Mouse (Mus musculus) C2C12 (cell line): ENCODE measurements around the gene Cit. TPM values are rescaled to one million over a fixed set of nuclear protein-coding genes. Genes with fewer than 3 reads are reported as not detected.
A peak's percentile ranks its signal among the peaks of the same experiment; 100 is the strongest.

Experiments
- H3K27me3 ChIP-seq: one replicate; pipeline ENCODE4 v1.6.1; 2011; ENCODE audit not compliant: control insufficient read depth, insufficient read depth, insufficient read length
- H3K36me3 ChIP-seq: one replicate; pipeline ENCODE4 v1.6.1; 2011; ENCODE audit not compliant: control insufficient read depth, insufficient read depth
- H3K4me3 ChIP-seq: one replicate; pipeline ENCODE4 v1.5.1; 2011; ENCODE audit warnings: mild to moderate bottlenecking, control low read depth; ENCODE audit not compliant: poor library complexity, insufficient read depth, severe bottlenecking
- H3K79me2 ChIP-seq: one replicate; pipeline ENCODE4 v1.6.1; 2011; ENCODE audit not compliant: control insufficient read depth, insufficient read depth
- H3K79me3 ChIP-seq: one replicate; pipeline ENCODE4 v1.6.1; 2011; ENCODE audit warnings: low read depth, control low read depth
- H3ac ChIP-seq: one replicate; pipeline ENCODE3; 2011; ENCODE audit warnings: low read depth; ENCODE audit not compliant: control insufficient read depth, insufficient read length
- CEBPB ChIP-seq: IDR thresholded peaks from one replicate; pipeline ENCODE4 v1.6.1; 2011; ENCODE audit warnings: low read depth, mild to moderate bottlenecking, control low read depth, moderate library complexity
- CTCF ChIP-seq: IDR thresholded peaks from one replicate; pipeline ENCODE4 v1.5.1; 2011; ENCODE audit not compliant: control insufficient read depth, insufficient read depth, insufficient read length
- FOSL1 ChIP-seq: IDR thresholded peaks from one replicate; pipeline ENCODE4 v1.8.0; 2011; ENCODE audit warnings: mild to moderate bottlenecking, low read length; ENCODE audit not compliant: poor library complexity, insufficient read depth, severe bottlenecking
- MAX ChIP-seq: IDR thresholded peaks from one replicate; pipeline ENCODE4 v1.6.1; 2011; ENCODE audit warnings: mild to moderate bottlenecking, control low read depth
- MYOD1 ChIP-seq: IDR thresholded peaks from one replicate; pipeline ENCODE4 v1.6.1; 2011; ENCODE audit warnings: low read depth; ENCODE audit not compliant: control insufficient read depth, insufficient read length
- MYOG ChIP-seq: IDR thresholded peaks from one replicate; pipeline ENCODE4 v1.6.1; 2011; ENCODE audit not compliant: control insufficient read depth, insufficient read length; ENCODE audit errors: extremely low read depth
- USF1 ChIP-seq: IDR thresholded peaks from one replicate; pipeline ENCODE4 v1.6.1; 2011; ENCODE audit warnings: low read depth, mild to moderate bottlenecking, control low read depth, moderate library complexity
- polyA plus RNA-seq: library from polyadenylated mRNA; unstranded; fragments of >200 nt; fragmentation: generic; extraction: Trizol; gene quantifications from one replicate; pipeline ENCODE4 v1.2.1, GENCODE M21; 2012; ENCODE audit warnings: missing spikeins

The Cit gene
- polyA plus RNA-seq, 1 experiment, result 19.9 TPM

DNA sequence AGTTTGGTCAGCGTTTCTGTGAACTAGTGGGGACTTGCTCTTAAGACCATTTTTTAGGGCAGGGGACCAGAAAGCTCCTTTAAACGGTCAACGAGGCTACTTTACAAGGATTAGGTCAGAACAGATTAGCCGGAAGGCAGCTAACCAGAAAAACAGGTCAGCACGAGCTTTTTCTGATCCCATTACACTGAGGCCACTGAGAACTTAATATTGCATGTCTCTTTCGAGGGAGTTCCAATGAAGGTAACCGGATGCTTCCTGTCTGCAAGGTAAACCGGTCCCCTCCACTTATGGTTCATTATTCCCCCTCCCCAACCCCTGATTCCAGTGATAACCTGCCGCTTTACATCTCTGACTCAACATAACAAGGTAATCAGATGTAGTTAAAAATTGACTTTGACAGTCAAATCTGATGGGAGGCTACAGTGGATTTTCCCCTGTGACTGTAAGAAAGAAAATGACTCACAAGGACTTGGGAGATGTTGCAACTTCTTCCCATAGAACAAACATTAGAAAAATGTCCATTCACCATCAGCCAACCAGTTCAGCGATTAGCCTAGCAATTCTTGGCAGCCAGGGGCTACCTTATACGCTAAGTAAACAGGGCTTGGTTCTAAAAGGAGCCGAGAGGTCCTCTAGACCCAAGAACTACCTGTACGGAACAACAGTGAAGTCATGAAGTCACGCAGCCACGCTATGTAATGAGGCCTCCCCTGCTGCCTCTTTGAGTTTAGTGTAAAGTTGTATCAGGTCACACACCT lies 164.2 kb downstream of the Cit start:
- peak; percentile 96 for TF ChIP-seq CEBPB
- TF ChIP-seq MAX, result no peak
- peaks cover 20% of the 10 kb centered on the region for H3K36me3 ChIP-seq

DNA sequence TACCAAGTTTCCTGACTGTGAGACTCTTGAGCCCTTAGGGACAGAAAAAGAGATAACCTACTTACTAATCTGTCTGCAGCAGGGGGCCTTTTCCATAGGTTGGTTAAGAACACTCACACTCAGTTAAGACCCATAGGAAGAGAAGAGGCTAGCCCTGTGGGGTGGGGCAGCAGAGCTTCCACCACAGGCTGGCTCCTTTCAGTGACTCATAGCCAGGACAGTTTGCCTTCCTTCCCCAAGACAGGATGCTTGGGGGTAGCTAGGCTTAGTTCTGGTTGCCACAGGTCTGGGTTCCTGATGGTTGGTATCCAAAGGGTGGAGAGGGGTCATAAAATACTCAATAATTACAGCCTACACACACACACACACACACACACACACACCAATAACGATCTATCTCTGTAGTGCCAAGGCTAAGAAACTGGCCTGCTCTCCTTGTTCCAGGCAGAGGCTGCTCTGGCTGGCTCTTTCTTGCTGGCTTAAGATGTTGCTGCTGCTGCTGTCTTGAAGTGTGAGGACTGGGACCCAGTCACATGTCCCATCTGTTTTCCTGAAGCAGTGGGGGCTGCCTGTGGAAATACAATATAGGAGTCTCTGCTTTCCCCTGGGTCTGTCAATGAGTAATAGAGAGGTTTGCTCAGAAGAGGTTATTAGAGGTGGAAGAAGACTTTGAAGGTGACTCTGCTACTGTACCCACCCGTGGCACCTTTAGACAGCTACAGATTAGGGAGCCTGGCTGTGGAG lies 165.0 kb downstream of the Cit start:
- H3K36me3 ChIP-seq, result peaks cover 28% of the 10 kb centered on the region
- no peaks in the 10 kb centered on the region for H3K79me2 ChIP-seq
- H3K27me3 ChIP-seq, result no peaks in the 10 kb centered on the region
- TF ChIP-seq USF1, result no peak
- no peak overlapping the region for H3K4me3 ChIP-seq
- H3K79me3 ChIP-seq, result no peaks in the 10 kb centered on the region
- no peak overlapping the region for H3ac ChIP-seq

More for the DNA sequence above, 164.2 kb downstream of the Cit start:
- Histone ChIP-seq H3K4me3 (no peak overlapping the region), H3K27me3 (no peaks in the 10 kb centered on the region), H3K79me2 (no peaks in the 10 kb centered on the region), H3K79me3 (no peaks in the 10 kb centered on the region), H3ac (no peak overlapping the region)

DNA sequence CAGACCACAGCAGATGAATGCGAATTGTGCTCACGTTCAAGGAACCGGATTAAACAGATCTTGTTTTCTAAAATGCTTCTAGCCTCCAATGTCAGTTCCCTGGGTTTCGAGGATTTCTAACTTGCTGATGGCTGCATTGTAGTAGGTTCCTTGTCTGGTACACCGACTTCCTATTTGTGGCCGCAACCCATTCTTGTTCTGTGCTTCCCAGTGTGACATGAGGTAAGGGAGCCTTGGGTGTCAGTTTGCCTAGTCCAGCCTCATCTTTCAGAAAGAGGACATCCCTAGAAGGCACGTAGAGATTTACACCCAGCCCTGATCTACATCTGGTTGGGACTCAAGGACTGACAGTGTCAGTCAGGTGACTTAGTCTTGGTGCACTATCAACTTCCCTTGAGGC lies 166.6 kb downstream of the Cit start:
- H3K79me3 ChIP-seq, result no peaks in the 10 kb centered on the region
- H3K27me3 ChIP-seq, result no peaks in the 10 kb centered on the region
- no peak overlapping the region for H3K4me3 ChIP-seq
- no peaks in the 10 kb centered on the region for H3K79me2 ChIP-seq
- no peak overlapping the region for H3ac ChIP-seq
- peaks cover 43% of the 10 kb centered on the region for H3K36me3 ChIP-seq
- no peak for TF ChIP-seq MYOD1
- no peak for TF ChIP-seq CEBPB
- TF ChIP-seq USF1, result no peak
- TF ChIP-seq CTCF, result no peak
- no peak for TF ChIP-seq MAX
- no peak for TF ChIP-seq FOSL1
- no peak for TF ChIP-seq MYOG

DNA sequence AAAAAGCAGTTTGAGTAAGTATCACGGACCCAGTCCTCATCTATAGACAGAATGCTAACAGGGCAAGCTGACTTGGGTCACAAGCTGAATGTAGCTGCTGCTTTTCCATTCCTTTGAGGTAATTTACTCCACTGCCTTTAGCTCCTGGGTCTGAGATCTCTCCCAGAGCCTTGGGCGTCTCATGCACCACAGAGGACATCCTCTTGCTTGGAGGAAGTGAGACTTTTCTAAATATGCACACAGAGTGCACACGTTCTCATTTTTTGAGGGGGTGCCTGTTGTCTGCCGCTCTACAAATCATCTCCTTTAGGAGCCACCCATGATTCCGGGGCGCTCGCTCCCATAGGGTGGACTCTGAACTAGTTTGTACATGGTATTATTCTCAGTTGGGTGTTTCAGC lies 167.4 kb downstream of the Cit start:
- no peak overlapping the region for H3ac ChIP-seq
- no peak overlapping the region for H3K4me3 ChIP-seq
- no peak for TF ChIP-seq FOSL1
- TF ChIP-seq MYOD1, result no peak
- TF ChIP-seq MYOG, result no peak
- TF ChIP-seq CTCF, result no peak
- TF ChIP-seq USF1, result no peak
- TF ChIP-seq CEBPB, result no peak
- TF ChIP-seq MAX, result no peak
- H3K36me3 ChIP-seq, result peaks cover 50% of the 10 kb centered on the region
- no peaks in the 10 kb centered on the region for H3K27me3 ChIP-seq
- H3K79me3 ChIP-seq, result no peaks in the 10 kb centered on the region
- H3K79me2 ChIP-seq, result no peaks in the 10 kb centered on the region

DNA sequence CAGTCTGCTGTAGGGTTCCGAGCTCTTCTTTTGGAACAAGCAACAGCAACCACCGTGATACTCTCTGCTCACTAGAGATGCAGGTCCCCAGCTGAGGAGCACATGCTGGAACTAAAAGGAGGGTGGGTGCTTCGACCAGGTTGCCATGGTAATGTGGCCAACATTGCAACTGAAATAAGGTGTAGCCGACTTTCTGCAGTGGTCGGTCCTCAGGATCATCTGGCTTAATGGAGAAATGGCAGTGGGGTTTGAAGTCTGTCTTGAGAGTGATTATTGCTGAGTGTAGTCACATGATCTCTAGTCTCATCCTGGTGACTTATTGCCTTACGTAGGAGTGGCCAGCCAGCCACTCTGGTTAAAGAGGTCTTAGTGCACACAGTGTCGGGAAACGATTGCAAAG lies 168.7 kb downstream of the Cit start:
- H3ac ChIP-seq, result no peak overlapping the region
- H3K4me3 ChIP-seq, result no peak overlapping the region
- no peak for TF ChIP-seq USF1
- TF ChIP-seq MYOD1, result no peak
- no peak for TF ChIP-seq MAX
- no peak for TF ChIP-seq CTCF
- no peak for TF ChIP-seq CEBPB
- no peak for TF ChIP-seq FOSL1
- TF ChIP-seq MYOG, result no peak
- H3K27me3 ChIP-seq, result no peaks in the 10 kb centered on the region
- no peaks in the 10 kb centered on the region for H3K79me2 ChIP-seq
- H3K79me3 ChIP-seq, result no peaks in the 10 kb centered on the region
- H3K36me3 ChIP-seq, result peaks cover 53% of the 10 kb centered on the region

DNA sequence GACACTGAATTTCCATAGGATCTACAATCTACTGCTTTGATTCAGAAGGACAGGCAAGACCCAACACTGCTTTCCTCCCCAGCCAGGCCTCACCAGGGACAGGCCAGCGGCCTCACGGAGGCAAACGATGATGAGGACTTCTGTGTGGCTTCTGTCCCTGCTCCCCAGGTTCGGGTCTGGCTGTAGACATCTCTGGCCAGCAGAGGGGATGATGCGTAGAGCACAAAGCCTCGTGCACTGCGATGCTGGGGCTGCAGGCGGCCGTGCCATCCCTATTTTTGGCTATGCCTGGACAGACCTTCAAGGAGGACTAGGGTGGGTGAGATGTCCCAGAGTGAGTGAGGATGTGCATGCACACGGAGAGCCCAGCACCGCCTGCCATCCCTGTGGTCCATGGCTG lies 169.2 kb downstream of the Cit start:
- Histone ChIP-seq H3K36me3 (peaks cover 57% of the 10 kb centered on the region), H3ac (no peak overlapping the region), H3K4me3 (no peak overlapping the region), H3K27me3 (no peaks in the 10 kb centered on the region), H3K79me3 (no peaks in the 10 kb centered on the region), H3K79me2 (no peaks in the 10 kb centered on the region)
- TF ChIP-seq MYOD1, result no peak
- TF ChIP-seq MYOG, result no peak
- no peak for TF ChIP-seq CEBPB
- no peak for TF ChIP-seq FOSL1
- TF ChIP-seq USF1, result no peak
- no peak for TF ChIP-seq CTCF
- no peak for TF ChIP-seq MAX

DNA sequence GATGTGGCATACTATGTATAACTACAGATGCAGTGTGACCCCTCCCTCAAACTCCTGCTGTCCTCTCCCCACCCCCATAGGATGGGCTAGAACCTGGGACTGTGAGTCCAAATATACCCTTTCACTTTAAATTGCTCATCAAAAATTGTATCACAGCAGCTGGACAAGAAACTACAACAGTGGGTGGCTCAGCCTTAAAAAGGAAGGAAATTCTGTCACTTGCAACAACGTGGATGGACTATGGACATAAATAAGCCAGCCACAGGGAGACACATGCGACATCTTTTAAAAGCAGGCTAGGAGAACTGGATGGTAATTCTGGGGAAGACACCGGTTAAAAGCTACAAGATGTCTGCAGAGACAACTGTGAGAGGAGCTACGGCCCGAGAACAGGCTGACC lies 171.5 kb downstream of the Cit start:
- Histone ChIP-seq H3K4me3 (no peak overlapping the region), H3K36me3 (peaks cover 79% of the 10 kb centered on the region)
- no peak for TF ChIP-seq USF1
- TF ChIP-seq MYOG, result no peak
- TF ChIP-seq CEBPB, result no peak
- TF ChIP-seq FOSL1, result no peak
- no peak for TF ChIP-seq MYOD1
- no peak for TF ChIP-seq MAX
- TF ChIP-seq CTCF, result no peak

More for the DNA sequence above, 171.5 kb downstream of the Cit start:
- Histone ChIP-seq H3K79me3 (peaks cover 1% of the 10 kb centered on the region), H3K27me3 (no peaks in the 10 kb centered on the region), H3K79me2 (peaks cover 6% of the 10 kb centered on the region), H3ac (no peak overlapping the region)
